Mouse (Mus musculus) heart, embryonic 10.5 days (tissue): ENCODE measurements around the gene Slc35f6. TPM values are rescaled to one million over a fixed set of nuclear protein-coding genes. Genes with fewer than 3 reads are reported as not detected.

Experiments
- DNase-seq: peaks from one replicate; pipeline ENCODE4 v3.0.0-alpha.2; 2017; ENCODE audit warnings: low spot score
- H3K27ac ChIP-seq: fragments of 300-500 bp; sonication (generic); 2 replicates; pipeline ENCODE4 v1.5.1; 2016; ENCODE audit warnings: mild to moderate bottlenecking
- H3K27me3 ChIP-seq: fragments of 300-500 bp; sonication (generic); 2 replicates; pipeline ENCODE4 v1.6.1; 2016; ENCODE audit warnings: mild to moderate bottlenecking; ENCODE audit not compliant: poor library complexity, insufficient read depth, severe bottlenecking
- H3K36me3 ChIP-seq: fragments of 300-500 bp; sonication (generic); 2 replicates; pipeline ENCODE4 v1.6.1; 2016; ENCODE audit warnings: mild to moderate bottlenecking, moderate library complexity
- H3K4me1 ChIP-seq: fragments of 300-500 bp; sonication (generic); 2 replicates; pipeline ENCODE4 v1.6.1; 2016; ENCODE audit warnings: mild to moderate bottlenecking
- H3K4me3 ChIP-seq: fragments of 300-500 bp; sonication (generic); 2 replicates; pipeline ENCODE4 v1.5.1; 2016; ENCODE audit warnings: mild to moderate bottlenecking, moderate library complexity
- H3K9me3 ChIP-seq: fragments of 300-500 bp; sonication (generic); 2 replicates; pipeline ENCODE4 v1.6.1; 2016; ENCODE audit warnings: mild to moderate bottlenecking, moderate library complexity
- WGBS: fragments of 180-500 bp; shearing (Covaris S2); methylation state at CpG from one replicate; pipeline ENCODE4 v1.1.7; 2016; 5-methylcytosine and 5-hydroxymethylcytosine counted together
- polyA plus RNA-seq: library from polyadenylated mRNA; unstranded; fragments of >200 nt; fragmentation: Nextera tagmentation; extraction: Ambion mirVana; gene quantifications from 2 replicates; pipeline ENCODE4 v1.2.1, GENCODE M21; 2016

The Slc35f6 gene
- polyA plus RNA-seq, 1 experiment from 2014 or later: 25.5 TPM

- 77% methylated on average over 8 of the region's 8 CpGs for WGBS
- H3K27ac ChIP-seq: peak overlapping the region; percentile 84
- no peak for DNase-seq
- no peaks in the 10 kb centered on the region for H3K9me3 ChIP-seq
- no peak overlapping the region for H3K4me3 ChIP-seq
- H3K36me3 ChIP-seq: no peaks in the 10 kb centered on the region
- peaks cover 62% of the 10 kb centered on the region for H3K4me1 ChIP-seq
- H3K27me3 ChIP-seq: peaks cover 3% of the 10 kb centered on the region; the same call in 1 of the 2 replicates
Observed at GRCm38 (mm10) chr5:30613242-30613641, 34.5 kb upstream of the Slc35f6 start.

GRCm38 (mm10) chr5:30614221-30614620 lies 33.5 kb upstream of the Slc35f6 start:
- H3K4me3 ChIP-seq: peak overlapping the region; percentile 13; the same call in 1 of the 2 replicates
- WGBS: 33% methylated on average over 1 of the region's 1 CpGs
- H3K4me1 ChIP-seq: peaks cover 69% of the 10 kb centered on the region
- H3K27me3 ChIP-seq: peaks cover 6% of the 10 kb centered on the region
- DNase-seq: no peak
- H3K36me3 ChIP-seq: no peaks in the 10 kb centered on the region
- H3K9me3 ChIP-seq: no peaks in the 10 kb centered on the region
- peak overlapping the region; percentile 84 for H3K27ac ChIP-seq

GRCm38 (mm10) chr5:30615416-30615815 lies 32.3 kb upstream of the Slc35f6 start:
- Histone ChIP-seq H3K4me1 (peaks cover 72% of the 10 kb centered on the region), H3K9me3 (no peaks in the 10 kb centered on the region), H3K27ac (peak overlapping the region; percentile 84), H3K27me3 (peaks cover 12% of the 10 kb centered on the region), H3K36me3 (no peaks in the 10 kb centered on the region), H3K4me3 (no peak overlapping the region)
- 21% methylated on average over 6 of the region's 6 CpGs for WGBS
- no peak for DNase-seq

GRCm38 (mm10) chr5:30615819-30616218 lies 31.9 kb upstream of the Slc35f6 start:
- 68% methylated on average over 4 of the region's 4 CpGs for WGBS
- Histone ChIP-seq H3K4me1 (peaks cover 70% of the 10 kb centered on the region), H3K27ac (peak overlapping the region; percentile 84)

GRCm38 (mm10) chr5:30616644-30617043 lies 31.1 kb upstream of the Slc35f6 start:
- peak overlapping the region; percentile 48 for H3K27ac ChIP-seq
- peaks cover 62% of the 10 kb centered on the region for H3K4me1 ChIP-seq
- WGBS: 25% methylated on average over 3 of the region's 3 CpGs

More at GRCm38 (mm10) chr5:30615819-30616218, 31.9 kb upstream of the Slc35f6 start:
- Histone ChIP-seq H3K9me3 (no peaks in the 10 kb centered on the region), H3K4me3 (no peak overlapping the region), H3K36me3 (no peaks in the 10 kb centered on the region), H3K27me3 (peaks cover 16% of the 10 kb centered on the region)
- no peak for DNase-seq

GRCm38 (mm10) chr5:30617357-30617756 lies 30.4 kb upstream of the Slc35f6 start:
- H3K27ac ChIP-seq: peak overlapping the region; percentile 59
- peaks cover 66% of the 10 kb centered on the region for H3K4me1 ChIP-seq
- no peak overlapping the region for H3K4me3 ChIP-seq
- H3K27me3 ChIP-seq: peaks cover 31% of the 10 kb centered on the region
- 12% methylated on average over 3 of the region's 3 CpGs for WGBS
- no peaks in the 10 kb centered on the region for H3K36me3 ChIP-seq
- no peaks in the 10 kb centered on the region for H3K9me3 ChIP-seq
- DNase-seq: no peak

More at GRCm38 (mm10) chr5:30616644-30617043, 31.1 kb upstream of the Slc35f6 start:
- Histone ChIP-seq H3K9me3 (no peaks in the 10 kb centered on the region), H3K4me3 (no peak overlapping the region), H3K36me3 (no peaks in the 10 kb centered on the region), H3K27me3 (peaks cover 24% of the 10 kb centered on the region)
- DNase-seq: no peak

GRCm38 (mm10) chr5:30617851-30618250 lies 29.9 kb upstream of the Slc35f6 start:
- 18% methylated on average over 11 of the region's 11 CpGs for WGBS
- Histone ChIP-seq H3K36me3 (no peaks in the 10 kb centered on the region), H3K27me3 (peaks cover 36% of the 10 kb centered on the region), H3K4me1 (peaks cover 71% of the 10 kb centered on the region), H3K4me3 (no peak overlapping the region), H3K27ac (peak overlapping the region; percentile 59), H3K9me3 (no peaks in the 10 kb centered on the region)
- no peak for DNase-seq

GRCm38 (mm10) chr5:30618376-30619003 lies 29.2 kb upstream of the Slc35f6 start:
- Histone ChIP-seq H3K4me3 (no peak overlapping the region), H3K27me3 (peaks cover 42% of the 10 kb centered on the region), H3K4me1 (peaks cover 73% of the 10 kb centered on the region), H3K36me3 (no peaks in the 10 kb centered on the region), H3K9me3 (no peaks in the 10 kb centered on the region), H3K27ac (peak overlapping the region; percentile 59)
- DNase-seq: no peak
- WGBS: 81% methylated on average over 8 of the region's 8 CpGs

- DNase-seq: no peak
- 76% methylated on average over 2 of the region's 2 CpGs for WGBS
- peaks cover 48% of the 10 kb centered on the region for H3K27me3 ChIP-seq
- H3K27ac ChIP-seq: no peak overlapping the region
- no peaks in the 10 kb centered on the region for H3K36me3 ChIP-seq
- no peaks in the 10 kb centered on the region for H3K9me3 ChIP-seq
- peaks cover 68% of the 10 kb centered on the region for H3K4me1 ChIP-seq
- no peak overlapping the region for H3K4me3 ChIP-seq
Observed at GRCm38 (mm10) chr5:30619211-30619610, 28.5 kb upstream of the Slc35f6 start.

- WGBS: 97% methylated on average over 20 of the region's 20 CpGs
- Histone ChIP-seq H3K36me3 (no peaks in the 10 kb centered on the region), H3K4me1 (peaks cover 64% of the 10 kb centered on the region), H3K9me3 (no peaks in the 10 kb centered on the region), H3K4me3 (no peak overlapping the region), H3K27ac (no peak overlapping the region), H3K27me3 (peaks cover 60% of the 10 kb centered on the region)
- no peak for DNase-seq
Observed at GRCm38 (mm10) chr5:30620567-30620966, 27.2 kb upstream of the Slc35f6 start.

GRCm38 (mm10) chr5:30621211-30621790 lies 26.4 kb upstream of the Slc35f6 start:
- Histone ChIP-seq H3K4me1 (peaks cover 59% of the 10 kb centered on the region), H3K27me3 (peaks cover 60% of the 10 kb centered on the region), H3K4me3 (0 out of 2 replicates have a peak overlapping the region, but pooled peaks have one; percentile 61), H3K9me3 (no peaks in the 10 kb centered on the region), H3K36me3 (no peaks in the 10 kb centered on the region), H3K27ac (no peak overlapping the region)
- DNase-seq: no peak
- 88% methylated on average over 9 of the region's 9 CpGs for WGBS

GRCm38 (mm10) chr5:30621844-30622176 lies 25.9 kb upstream of the Slc35f6 start:
- Histone ChIP-seq H3K4me1 (peaks cover 59% of the 10 kb centered on the region), H3K36me3 (no peaks in the 10 kb centered on the region), H3K4me3 (peak overlapping the region; percentile 61), H3K9me3 (no peaks in the 10 kb centered on the region), H3K27me3 (peaks cover 60% of the 10 kb centered on the region), H3K27ac (peak overlapping the region; percentile 79; the same call in 1 of the 2 replicates)
- 46% methylated on average over 22 of the region's 22 CpGs for WGBS
- DNase-seq: no peak

GRCm38 (mm10) chr5:30622177-30622840 lies 25.4 kb upstream of the Slc35f6 start:
- Histone ChIP-seq H3K36me3 (no peaks in the 10 kb centered on the region), H3K27me3 (peaks cover 60% of the 10 kb centered on the region), H3K9me3 (no peaks in the 10 kb centered on the region), H3K4me3 (peak overlapping the region; percentile 61), H3K27ac (peak overlapping the region; percentile 79), H3K4me1 (peaks cover 60% of the 10 kb centered on the region)
- 3% methylated on average over 69 of the region's 69 CpGs for WGBS
- no peak for DNase-seq
